Mouse (Mus musculus) thymus, postnatal 4 days (tissue): ENCODE measurements around the gene Adap2.

Source experiments
- DNase-seq: peaks from one replicate; pipeline ENCODE4 v3.0.0; 2021

Gene Adap2

DNA sequence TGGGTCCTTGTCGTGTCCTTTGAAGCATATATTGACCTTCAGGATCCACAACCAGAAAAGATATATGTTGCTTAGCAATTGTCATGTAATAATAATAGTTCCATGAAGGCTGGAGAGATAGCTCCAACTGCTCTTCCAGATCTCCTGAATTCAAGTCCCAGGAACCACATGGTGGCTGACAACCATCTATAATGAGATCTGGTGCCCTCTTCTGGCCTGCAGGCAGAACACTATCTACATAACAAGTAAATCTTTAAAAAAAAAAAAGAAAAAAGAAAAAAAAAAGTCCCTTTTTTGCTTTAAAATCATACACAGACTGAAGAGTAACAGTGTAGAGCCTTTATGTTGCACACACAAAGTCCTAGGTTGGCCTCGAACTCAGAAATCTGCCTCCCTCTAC lies 45.9 kb downstream of the Adap2 start:
- DNase-seq: no peak

DNA sequence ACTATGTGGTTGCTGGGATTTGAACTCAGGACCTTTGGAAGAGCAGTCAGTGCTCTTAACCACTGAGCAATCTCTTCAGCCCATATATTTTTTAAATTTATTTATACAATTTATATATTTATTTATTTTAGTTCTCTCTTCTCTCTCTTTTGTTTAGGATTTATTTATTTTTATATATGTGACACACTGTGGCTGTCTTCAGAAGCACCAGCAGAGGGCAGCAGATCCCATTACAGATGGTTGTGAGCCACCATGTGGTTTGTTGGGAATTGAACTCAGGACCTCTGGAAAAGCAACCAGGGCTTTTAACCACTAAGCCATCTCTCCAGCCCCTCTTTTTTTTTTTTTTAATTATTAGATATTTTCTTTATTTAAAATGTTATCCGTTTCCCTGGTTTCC lies 46.4 kb downstream of the Adap2 start:
- DNase-seq: peak; percentile 65

DNA sequence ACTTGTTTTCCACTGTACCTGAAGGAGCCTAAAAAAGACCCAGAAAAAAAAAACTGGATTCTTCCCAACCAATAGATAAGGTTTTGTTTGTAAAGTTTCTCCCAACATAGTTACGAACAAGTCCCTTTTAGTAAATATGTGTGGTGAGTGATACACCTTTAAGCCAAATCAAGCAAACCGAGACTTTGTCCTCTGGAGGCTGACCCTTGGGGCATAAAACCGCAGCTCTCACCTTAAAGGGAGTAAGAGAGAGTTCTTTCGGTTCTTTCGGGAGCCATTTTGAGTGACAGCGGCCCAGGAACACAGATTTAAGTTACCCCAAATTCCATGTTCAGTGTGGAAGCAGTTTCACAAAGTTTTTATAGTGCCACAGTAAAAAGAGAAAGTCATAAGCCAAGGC lies 48.4 kb downstream of the Adap2 start:
- no peak for DNase-seq

DNA sequence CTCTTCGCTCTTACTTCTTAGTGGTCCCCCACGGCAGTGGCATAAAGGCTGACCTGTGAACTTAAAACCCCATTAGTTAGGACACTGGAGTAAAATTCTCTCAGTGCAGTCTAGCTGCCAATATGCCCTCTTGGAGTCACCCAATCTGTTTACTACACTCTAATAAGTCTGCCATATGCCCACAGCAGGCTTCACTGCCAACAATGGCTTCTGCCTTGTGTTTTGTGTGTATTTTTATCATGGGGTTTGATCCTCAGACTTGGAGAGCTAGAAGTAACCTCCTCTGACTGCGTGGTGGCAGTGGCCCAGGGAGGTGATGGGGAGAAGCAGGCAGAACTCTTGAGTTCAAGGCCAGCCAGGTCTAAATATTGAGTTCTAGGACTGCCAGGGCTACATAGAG lies 50.1 kb downstream of the Adap2 start:
- no peak for DNase-seq

DNA sequence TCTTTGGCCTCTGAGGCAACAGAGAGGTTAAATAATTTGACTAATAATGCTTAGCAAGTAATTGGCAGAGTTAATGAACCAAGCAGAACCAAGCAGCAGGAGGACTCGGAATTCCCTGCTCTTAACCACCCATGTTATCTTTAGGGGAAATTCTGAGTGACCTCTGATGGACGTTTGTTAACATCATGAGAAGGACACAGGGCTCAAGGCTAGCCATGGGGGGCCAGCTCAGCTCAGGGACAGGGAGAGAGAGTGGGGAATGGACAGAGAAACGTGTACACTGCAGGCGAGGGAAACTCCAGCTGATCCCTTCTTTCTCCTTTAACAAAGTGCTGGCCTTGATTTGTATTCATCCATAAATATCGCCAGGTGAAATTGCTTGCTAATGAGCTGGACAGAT lies 51.0 kb downstream of the Adap2 start:
- no peak for DNase-seq

DNA sequence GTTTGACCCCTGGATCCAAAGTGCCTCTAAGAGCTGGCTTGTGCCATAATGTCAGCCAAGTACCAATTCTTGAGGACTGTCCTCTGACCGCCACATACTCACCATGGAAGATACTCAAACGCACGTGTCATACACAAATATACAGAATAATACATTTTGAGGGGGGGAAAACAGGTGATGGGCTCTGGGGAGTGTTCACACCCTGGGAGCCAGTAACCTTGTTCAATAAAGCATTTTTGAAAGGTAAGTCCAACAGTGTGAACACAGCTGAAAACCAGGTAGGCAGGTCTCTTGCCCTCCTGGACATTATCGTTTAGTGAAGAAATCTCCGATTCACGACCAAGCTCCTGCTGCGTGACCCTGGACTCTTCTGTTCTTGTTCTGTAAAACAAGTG lies 54.6 kb downstream of the Adap2 start:
- no peak for DNase-seq

DNA sequence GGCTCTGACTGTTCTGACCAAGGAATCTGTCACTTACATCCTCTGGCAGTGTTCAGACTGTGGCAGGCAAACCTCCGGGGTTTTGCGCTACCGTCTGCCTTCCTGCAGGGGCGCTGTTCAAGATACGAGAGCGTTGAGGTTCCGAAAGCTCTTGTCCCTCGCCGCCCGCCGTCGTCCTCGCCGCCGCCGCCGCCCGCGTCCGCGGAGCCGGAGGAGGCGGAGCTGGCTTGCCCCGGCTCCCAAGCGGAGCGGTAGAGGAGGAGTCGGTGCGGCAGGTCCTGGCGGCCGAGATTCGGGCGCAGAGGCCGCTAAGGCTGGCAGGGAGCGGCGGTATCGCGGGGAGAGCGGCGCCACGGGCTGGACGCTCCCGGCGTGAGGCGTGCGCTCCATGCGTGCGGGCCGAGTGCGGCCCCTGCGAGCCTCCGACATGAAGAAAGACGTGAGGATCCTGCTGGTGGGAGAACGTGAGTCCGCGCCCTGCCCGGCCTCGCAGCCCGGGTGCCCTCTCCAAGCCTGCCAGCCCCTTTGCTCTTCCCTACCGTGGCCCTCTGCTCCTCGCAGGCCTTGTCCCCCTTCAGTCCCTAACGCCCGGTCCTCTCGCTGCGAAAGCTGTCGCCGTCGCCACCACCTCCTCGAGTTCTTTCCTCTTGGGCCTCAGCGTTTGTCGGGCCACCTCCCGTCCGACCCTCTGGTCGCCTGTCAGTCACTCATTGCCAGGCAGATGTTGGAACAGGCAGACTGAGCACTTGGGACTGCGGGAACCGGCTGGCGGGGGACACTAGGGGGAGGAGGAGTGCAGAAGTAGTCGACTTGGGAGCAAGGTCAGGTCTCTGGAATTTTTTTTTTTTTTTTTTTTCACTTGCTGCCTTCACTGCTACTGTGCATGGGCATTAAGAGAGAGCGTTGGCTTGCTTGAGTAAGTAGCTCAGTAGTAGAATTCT lies 55.2 kb downstream of the Adap2 start, which contains the start of gene Rhot1:
TSS of gene Rhot1 (plus strand) at position 160 of the 941 bp plus-strand sequence.
- DNase-seq: peak; percentile 99

DNA sequence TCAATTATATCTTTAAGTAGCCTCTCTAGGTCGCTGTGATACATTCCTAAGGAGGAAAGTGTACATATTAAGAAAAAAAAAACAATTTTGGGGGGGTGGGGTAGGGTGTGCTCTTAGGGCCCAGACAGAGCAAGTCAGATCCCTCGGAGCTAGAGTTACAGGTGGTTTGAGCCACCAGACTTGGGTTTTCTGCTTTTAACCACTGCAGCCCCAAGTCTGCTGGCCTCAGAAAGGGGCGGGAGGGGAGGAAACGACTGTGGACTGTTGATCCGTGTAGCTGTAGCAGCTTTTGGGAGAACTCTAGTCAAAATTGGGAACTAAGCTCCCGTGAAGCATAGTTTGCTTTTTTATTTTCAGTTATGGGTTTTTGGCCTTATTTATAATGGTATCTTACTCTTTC lies 56.4 kb downstream of the Adap2 start:
- DNase-seq: no peak

DNA sequence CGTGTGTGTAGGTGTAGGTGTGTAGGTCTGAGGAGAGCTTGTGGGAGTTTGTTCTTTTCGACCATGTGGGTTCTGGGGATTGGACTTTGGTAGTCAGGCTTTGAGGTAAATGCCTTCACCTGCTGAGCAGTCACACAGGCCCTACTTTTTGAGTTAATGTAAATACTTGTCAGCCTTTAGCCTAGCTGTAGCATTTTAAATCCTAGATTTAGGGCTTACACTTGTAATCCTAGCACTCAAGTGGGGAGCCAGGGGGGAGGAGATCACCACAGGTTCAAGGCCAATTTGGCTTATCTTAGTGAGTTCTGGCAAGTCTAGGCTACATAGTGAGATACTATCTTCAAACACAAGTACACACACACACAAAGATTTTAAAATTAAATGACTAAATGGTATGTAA lies 58.4 kb downstream of the Adap2 start:
- no peak for DNase-seq

DNA sequence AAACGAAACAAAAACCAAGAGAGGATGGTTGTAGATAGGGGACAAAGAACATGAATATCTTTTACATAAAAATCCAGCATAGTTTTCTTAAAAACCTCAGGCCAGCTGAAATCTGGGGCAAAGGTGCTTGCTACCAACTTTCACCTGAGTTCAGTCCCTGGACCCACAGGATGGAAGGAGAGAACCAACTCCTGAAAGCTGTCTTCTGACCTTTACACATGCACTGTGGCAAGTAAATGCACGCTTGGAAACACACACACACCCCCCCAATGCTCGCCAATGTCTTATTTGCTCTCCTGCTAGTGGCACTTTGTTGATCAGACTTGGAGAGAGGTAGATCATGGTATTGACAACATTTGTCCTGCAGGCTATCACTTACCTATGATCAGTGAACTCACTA lies 61.4 kb downstream of the Adap2 start:
- DNase-seq: no peak

DNA sequence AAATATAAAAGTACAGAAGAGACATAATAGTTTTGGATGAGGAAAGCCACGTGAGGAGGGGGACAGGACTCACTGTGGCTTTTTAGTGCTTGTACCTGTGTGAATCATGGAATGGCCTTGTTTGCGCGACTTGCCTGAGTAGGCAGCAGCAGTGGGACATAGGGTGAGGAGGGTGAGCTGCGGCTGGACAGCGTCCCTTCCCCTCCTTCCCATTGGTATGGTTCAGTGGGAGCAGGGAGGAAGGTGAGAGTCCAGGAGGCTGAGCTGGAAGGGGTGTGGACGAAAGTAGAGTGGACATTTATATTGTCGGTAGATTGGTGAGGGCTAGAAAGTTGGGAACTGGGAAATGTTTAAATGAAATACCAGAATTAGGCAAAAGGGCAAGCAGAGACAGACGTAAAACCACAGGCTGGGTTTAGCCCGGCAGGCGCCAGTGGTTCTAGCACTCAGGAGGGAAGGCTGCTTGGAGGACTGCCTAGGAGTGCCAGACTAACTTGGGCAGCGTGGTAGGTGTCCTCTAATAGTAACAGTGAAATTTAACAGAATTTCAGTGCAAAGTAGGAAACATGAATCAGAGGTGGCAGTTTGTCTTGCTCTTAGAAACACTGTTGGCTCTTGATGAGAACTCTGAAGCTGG lies 64.9 kb downstream of the Adap2 start:
- no peak for DNase-seq
